Mouse (Mus musculus) heart, adult 11 months (tissue): Measurements from ENCODE around the gene Mrpl47.
A peak's percentile ranks its signal among the peaks of the same experiment; 100 is the strongest.
"Not testable (repeated sequence)": the region's sequence is repeated elsewhere in the genome, so short reads cannot be mapped to it uniquely, and the experiment has no call there.

Experiments used
- DNase-seq: peaks from one replicate; pipeline ENCODE4 v3.0.0; 2022

The Mrpl47 gene

GRCm38 (mm10) chr3:32737172-32737655, at the start of gene Mrpl47:
Gene Mrpl47, minus strand, starts transcription at chr3:32737605.
- DNase-seq: no peak

- no peak for DNase-seq
Measured at GRCm38 (mm10) chr3:32770781-32771180, 33.4 kb upstream of the Mrpl47 start.

- DNase-seq: peak; percentile 81
Measured at GRCm38 (mm10) chr3:32763902-32764301, 26.5 kb upstream of the Mrpl47 start.

GRCm38 (mm10) chr3:32762962-32763361, 25.6 kb upstream of the Mrpl47 start:
- no peak for DNase-seq

- DNase-seq: no peak
Measured at GRCm38 (mm10) chr3:32759212-32759611, 21.8 kb upstream of the Mrpl47 start.

GRCm38 (mm10) chr3:32754384-32754915, 17.0 kb upstream of the Mrpl47 start:
- DNase-seq: no peak

- DNase-seq: no peak
Measured at GRCm38 (mm10) chr3:32749820-32750579, 12.6 kb upstream of the Mrpl47 start.

- no peak for DNase-seq
Measured at GRCm38 (mm10) chr3:32748384-32748783, 11.0 kb upstream of the Mrpl47 start.

GRCm38 (mm10) chr3:32745426-32745825, 8.0 kb upstream of the Mrpl47 start:
- not testable (repeated sequence) for DNase-seq

GRCm38 (mm10) chr3:32745001-32745400, 7.6 kb upstream of the Mrpl47 start:
- DNase-seq: peak; percentile 73

GRCm38 (mm10) chr3:32742276-32742780, 4.9 kb upstream of the Mrpl47 start:
- peak; percentile 77 for DNase-seq

GRCm38 (mm10) chr3:32738549-32738948, 1.1 kb upstream of the Mrpl47 start:
- peak; percentile 88 for DNase-seq

GRCm38 (mm10) chr3:32736244-32737171, 897 bp downstream of the Mrpl47 start, which contains the start of gene Ndufb5:
Gene Ndufb5, plus strand, starts transcription at chr3:32736990.
- DNase-seq: peak; percentile 100

- DNase-seq: peak; percentile 73
Measured at GRCm38 (mm10) chr3:32727861-32728260, 9.5 kb downstream of the Mrpl47 start.

GRCm38 (mm10) chr3:32725951-32726350, 11.5 kb downstream of the Mrpl47 start:
- peak; percentile 66 for DNase-seq

GRCm38 (mm10) chr3:32724191-32724590, 13.2 kb downstream of the Mrpl47 start:
- peak; percentile 51 for DNase-seq

- peak; percentile 59 for DNase-seq
Measured at GRCm38 (mm10) chr3:32718271-32718670, 19.1 kb downstream of the Mrpl47 start.

- DNase-seq: peak; percentile 76
Measured at GRCm38 (mm10) chr3:32717403-32717802, 20.0 kb downstream of the Mrpl47 start.

- DNase-seq: peak; percentile 27
Measured at GRCm38 (mm10) chr3:32713711-32714110, 23.7 kb downstream of the Mrpl47 start.

- no peak for DNase-seq
Measured at GRCm38 (mm10) chr3:32709388-32709787, 28.0 kb downstream of the Mrpl47 start.

GRCm38 (mm10) chr3:32708368-32709231, 28.8 kb downstream of the Mrpl47 start:
- peak; percentile 100 for DNase-seq

GRCm38 (mm10) chr3:32708052-32708367, 29.4 kb downstream of the Mrpl47 start:
- no peak for DNase-seq
